Mouse (Mus musculus) hindbrain, embryonic 14.5 days (tissue): ENCODE measurements at regions not wholly inside any gene's neighbourhood (a gene's known extent, or its start where the extent isn't known, plus 50 kb on each side); places are given as distances from the start of the nearest gene placed in this dataset.
A peak's percentile ranks its signal among the peaks of the same experiment; 100 is the strongest.

ENCODE experiments used
- ATAC-seq: fragments of 200-750 bp; cut with Nextera tagmentation; 2 replicates; pipeline ENCODE4 v1.8.0; 2017; ENCODE audit warnings: moderate number of reproducible peaks, mild to moderate bottlenecking, moderate TSS enrichment, moderate library complexity; ENCODE audit not compliant: low FRiP score
- DNase-seq: peaks from one replicate; pipeline ENCODE4 v3.0.0-alpha.2; 2015; ENCODE audit warnings: low spot score
- H3K27ac ChIP-seq: fragments of 300-500 bp; sonication (generic); 2 replicates; pipeline ENCODE4 v1.5.1; 2014; ENCODE audit warnings: mild to moderate bottlenecking, moderate library complexity
- H3K27me3 ChIP-seq: fragments of 300-500 bp; sonication (generic); 2 replicates; pipeline ENCODE4 v1.6.1; 2014; ENCODE audit warnings: mild to moderate bottlenecking, low read length, mixed read lengths; ENCODE audit not compliant: control insufficient read depth, insufficient read depth
- H3K36me3 ChIP-seq: fragments of 300-500 bp; sonication (generic); replicated peaks from 2 replicates; pipeline ENCODE4 v1.6.1; 2014; ENCODE audit not compliant: control insufficient read depth, insufficient read depth
- H3K4me1 ChIP-seq: fragments of 300-500 bp; sonication (generic); replicated peaks from 2 replicates; pipeline ENCODE4 v1.6.1; 2014; ENCODE audit warnings: antibody characterized with exemption, low read length, mixed read lengths; ENCODE audit not compliant: control insufficient read depth, insufficient read depth
- H3K4me2 ChIP-seq: fragments of 300-500 bp; sonication (generic); replicated peaks from 2 replicates; pipeline ENCODE4 v1.6.1; 2014; ENCODE audit warnings: mild to moderate bottlenecking, moderate library complexity
- H3K4me3 ChIP-seq: fragments of 300-500 bp; sonication (generic); replicated peaks from 2 replicates; pipeline ENCODE4 v1.5.1; 2014; ENCODE audit warnings: mild to moderate bottlenecking, low read length
- H3K9ac ChIP-seq: fragments of 300-500 bp; sonication (generic); 2 replicates; pipeline ENCODE4 v1.6.1; 2014
- H3K9me3 ChIP-seq: fragments of 300-500 bp; sonication (generic); 2 replicates; pipeline ENCODE4 v1.6.1; 2016; ENCODE audit warnings: low read length; ENCODE audit not compliant: control insufficient read depth
- WGBS: fragments of 180-500 bp; shearing (Covaris S2); extraction: QIAGEN DNeasy Blood & Tissue Kit; methylation state at CpG from one replicate; pipeline ENCODE4 v1.1.7; 2014; 5-methylcytosine and 5-hydroxymethylcytosine counted together

DNA sequence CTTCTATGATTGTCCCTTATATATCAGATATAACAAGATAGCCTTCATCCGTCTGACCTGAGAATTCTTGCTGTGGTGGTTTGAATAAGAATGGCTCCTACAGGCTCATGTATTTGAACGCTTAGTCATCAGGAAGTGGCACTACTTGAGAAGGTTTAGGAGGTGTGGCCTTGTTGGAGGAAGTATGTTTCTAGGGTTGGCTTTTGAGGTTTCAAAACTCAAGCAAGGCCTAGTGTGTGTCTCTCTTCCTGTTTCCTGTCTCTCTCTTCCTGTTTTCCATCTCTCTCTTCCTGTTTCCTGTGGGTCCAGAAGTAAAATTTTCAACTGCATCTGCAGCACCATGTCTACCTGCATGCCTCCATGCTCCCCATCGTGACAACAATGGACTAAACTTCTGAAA lies 58.3 kb upstream of the Sorl1 start:
- WGBS = 93% methylated on average over 3 of the region's 3 CpGs
- ATAC-seq (no peak), DNase-seq (no peak)
- H3K27ac ChIP-seq = no peak overlapping the region; the same call in 1 of the 2 replicates
- H3K4me3 ChIP-seq = no peak overlapping the region
- H3K9ac ChIP-seq = no peak overlapping the region
- no peak overlapping the region for H3K4me2 ChIP-seq
- H3K36me3 ChIP-seq = no peaks in the 10 kb centered on the region
- H3K9me3 ChIP-seq = no peaks in the 10 kb centered on the region
- no peaks in the 10 kb centered on the region for H3K27me3 ChIP-seq
- peaks cover 28% of the 10 kb centered on the region for H3K4me1 ChIP-seq

DNA sequence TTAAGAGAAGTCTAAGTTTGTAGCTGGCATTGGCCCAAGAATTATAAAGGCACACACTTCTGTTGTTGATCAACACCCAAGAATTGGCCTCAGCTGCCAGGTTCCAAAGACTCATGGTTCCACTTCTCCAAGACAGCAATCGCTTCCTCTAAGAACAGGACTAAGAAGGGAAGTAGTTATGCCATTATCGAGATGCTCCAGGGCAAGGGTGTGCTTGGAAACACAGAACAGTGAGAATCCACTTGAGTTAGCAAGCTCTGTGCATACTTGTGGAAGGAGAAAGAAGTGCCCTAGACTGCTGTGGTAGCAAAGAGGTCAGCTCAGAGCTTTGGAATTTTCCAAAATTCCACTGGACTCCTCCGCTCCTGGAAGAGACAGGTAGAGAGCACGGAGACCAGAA lies 56.1 kb upstream of the Sorl1 start:
- Histone ChIP-seq H3K4me1 (peaks cover 25% of the 10 kb centered on the region), H3K9me3 (no peaks in the 10 kb centered on the region), H3K4me2 (no peak overlapping the region), H3K36me3 (no peaks in the 10 kb centered on the region), H3K27ac (no peak overlapping the region), H3K27me3 (no peaks in the 10 kb centered on the region), H3K4me3 (no peak overlapping the region), H3K9ac (no peak overlapping the region)
- DNase-seq = no peak
- ATAC-seq = no peak
- WGBS = 91% methylated on average over 4 of the region's 4 CpGs

DNA sequence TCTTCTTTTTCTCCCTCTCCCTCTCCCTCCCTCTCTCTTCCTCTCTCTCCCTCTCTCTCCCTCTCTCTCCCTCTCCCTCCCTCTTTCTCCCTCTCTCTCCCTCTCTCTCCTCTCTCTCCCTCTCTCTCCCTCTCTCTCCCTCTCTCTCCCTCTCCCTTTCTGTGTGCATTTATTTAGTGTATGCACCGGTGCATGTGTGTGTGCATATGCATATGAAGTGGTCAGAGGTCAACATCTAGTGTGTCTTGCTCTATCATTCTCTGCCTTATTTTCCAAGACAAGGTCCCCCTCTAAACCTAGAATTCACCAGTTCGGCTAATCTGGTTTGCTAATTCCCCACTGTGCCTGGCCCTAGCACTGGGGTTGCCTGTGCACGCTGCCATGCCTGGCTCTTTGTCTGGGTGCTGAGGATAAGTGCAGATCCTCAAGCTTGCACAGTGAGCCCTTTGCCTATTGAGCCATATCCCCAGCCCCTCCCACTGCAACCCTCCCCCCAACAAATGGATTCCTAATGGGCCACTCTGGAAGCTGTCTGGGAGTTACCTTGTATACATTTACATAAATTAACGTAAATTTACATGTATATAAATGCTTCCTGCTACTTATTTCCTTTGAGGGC lies 54.8 kb upstream of the Sorl1 start:
- H3K27me3 ChIP-seq = no peaks in the 10 kb centered on the region
- no peaks in the 10 kb centered on the region for H3K36me3 ChIP-seq
- no peaks in the 10 kb centered on the region for H3K9me3 ChIP-seq
- H3K4me2 ChIP-seq = no peak overlapping the region
- ATAC-seq = peak; percentile 79
- H3K27ac ChIP-seq = peak overlapping the region; percentile 58; the same call in 1 of the 2 replicates
- WGBS = 12% methylated on average over 4 of the region's 4 CpGs
- H3K9ac ChIP-seq = no peak overlapping the region
- no peak overlapping the region for H3K4me3 ChIP-seq
- peaks cover 14% of the 10 kb centered on the region; the same call in 1 of the 2 replicates for H3K4me1 ChIP-seq
- no peak for DNase-seq

DNA sequence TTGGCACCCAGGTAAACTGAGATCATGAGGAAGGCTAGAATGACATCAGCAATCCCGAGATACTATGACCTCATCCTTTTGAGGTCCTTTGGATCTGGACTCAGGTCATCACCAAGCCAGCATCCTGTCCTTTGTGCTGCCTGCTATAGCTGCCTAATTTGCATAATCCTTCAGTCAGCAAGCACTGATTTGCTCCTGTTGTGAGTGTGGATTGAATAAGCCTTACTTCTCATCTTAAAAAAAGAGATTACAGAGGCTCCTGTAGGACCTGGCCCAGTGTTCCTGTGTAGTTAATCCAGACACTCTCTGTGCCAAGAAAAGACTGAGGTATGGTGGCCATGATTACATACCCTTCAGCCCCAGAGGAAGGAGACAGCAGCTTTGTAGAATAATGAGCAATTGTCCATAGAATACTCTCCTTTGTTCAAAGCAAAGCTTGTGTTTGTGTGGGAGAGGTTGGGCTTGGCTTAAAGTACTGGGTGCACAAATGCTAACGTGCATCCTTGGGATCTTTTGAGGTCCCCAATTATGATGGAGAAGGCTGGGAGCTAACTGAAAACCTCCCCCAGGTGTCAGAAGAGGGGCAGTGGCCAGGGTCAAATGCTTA lies 50.4 kb upstream of the Sorl1 start:
- no peak for DNase-seq
- H3K9me3 ChIP-seq = no peaks in the 10 kb centered on the region
- no peak overlapping the region for H3K9ac ChIP-seq
- H3K36me3 ChIP-seq = no peaks in the 10 kb centered on the region
- WGBS = 39% methylated on average over 2 of the region's 2 CpGs
- H3K4me2 ChIP-seq = no peak overlapping the region
- ATAC-seq = no peak
- no peak overlapping the region for H3K4me3 ChIP-seq
- H3K4me1 ChIP-seq = 0 out of 2 replicates have a peak, but pooled peaks cover 5% of the 10 kb centered on the region
- H3K27me3 ChIP-seq = no peaks in the 10 kb centered on the region
- H3K27ac ChIP-seq = peak overlapping the region; percentile 53
